Mouse (Mus musculus) left cerebral cortex, postnatal 36 days (tissue): Measurements from ENCODE around the gene Elmo2. TPM values are rescaled to one million over a fixed set of nuclear protein-coding genes. Genes with fewer than 3 reads are reported as not detected.

Experiments
- DNase-seq, 2 experiments: peaks; one replicate each; pipeline ENCODE4 v3.0.0; 2021 to 2022; ENCODE audit warnings: low spot score in 2 of 2, mixed read lengths in 1 of 2
- intact Hi-C: fragments of 180-260 bp; cut with DNase I; formaldehyde crosslinking; loops from one replicate; pipeline ENCODE4 v1.15.1; 2025
- total RNA-seq, 2 experiments: library from RNA; stranded (reverse); gene quantifications; 2 replicates each; pipeline ENCODE4 v1.2.3; 2021

Elmo2 gene
- total RNA-seq, 2 experiments from 2014 or later: 160 to 161 TPM

DNA sequence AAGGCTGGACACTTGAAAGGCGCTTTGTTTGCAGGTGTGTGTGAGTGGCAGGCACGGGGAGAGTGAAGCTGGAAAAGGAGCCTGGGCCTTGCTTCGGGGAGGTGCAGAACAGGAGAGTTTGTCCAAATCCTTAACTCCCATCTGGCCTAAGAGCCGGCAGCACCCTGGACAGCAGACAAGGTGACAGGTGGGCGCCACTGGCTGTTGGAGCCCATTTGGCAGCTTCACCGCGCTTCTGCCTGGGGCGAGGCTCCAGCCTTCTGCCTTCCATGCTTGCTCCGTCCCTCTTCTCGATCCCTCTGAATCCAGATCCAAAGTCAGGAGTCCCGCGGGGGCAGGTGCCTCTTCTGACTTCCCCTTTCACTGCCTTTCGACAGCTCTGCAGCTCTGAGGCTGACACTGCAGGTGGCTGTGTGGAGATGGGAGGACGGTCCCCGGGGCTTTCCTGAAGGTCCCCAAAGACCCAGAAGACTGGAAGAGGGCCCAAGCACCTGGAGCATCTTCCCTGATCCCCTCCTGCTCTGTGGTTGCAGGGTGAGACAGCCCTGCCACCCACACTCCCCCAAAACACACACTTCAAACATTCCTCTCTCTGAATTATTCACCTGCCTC, 86.6 kb downstream of the Elmo2 start:
- intact Hi-C loops: loop anchor here (5.0 kb wide), 1 partner anchor 33 kb away; no protein-coding TSS in a partner anchor
- no peak for DNase-seq

DNA sequence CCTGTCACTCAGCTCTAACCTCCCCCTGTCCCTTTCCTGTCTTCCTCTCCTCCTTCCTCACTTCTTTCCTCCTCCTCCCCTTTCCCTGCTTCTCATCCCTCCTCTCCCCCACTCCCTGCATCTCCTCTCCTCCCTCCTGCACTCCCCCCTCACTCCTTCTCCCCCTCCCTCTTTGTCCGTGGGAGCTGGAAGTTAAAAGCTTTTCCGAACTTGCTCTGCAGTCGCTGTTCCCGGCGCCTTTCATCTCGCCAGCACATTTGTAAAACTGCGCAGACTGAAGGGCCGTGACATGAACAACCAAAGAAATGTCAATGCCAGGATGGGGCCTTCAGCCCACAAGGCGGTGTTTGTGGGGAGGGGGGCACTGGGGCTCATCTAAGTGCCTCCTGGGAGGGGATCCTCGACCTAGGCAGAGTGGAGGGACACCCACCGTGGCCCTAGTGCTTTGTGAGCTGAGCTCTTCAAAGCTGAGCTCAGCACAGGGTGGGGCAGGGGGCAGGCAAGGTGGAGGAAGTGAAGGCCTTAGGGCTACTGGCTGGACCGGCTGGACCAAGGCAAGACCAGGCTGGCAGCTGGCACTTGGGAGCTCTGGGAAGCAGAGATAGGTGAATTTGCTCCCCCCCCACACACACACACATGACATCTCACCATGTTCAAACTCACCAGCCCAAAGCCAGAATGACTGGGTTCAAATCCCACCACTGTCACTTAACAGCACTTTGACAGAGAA, 87.7 kb downstream of the Elmo2 start:
- intact Hi-C loops: loop anchor here (5.0 kb wide), 1 partner anchor 34 kb away; no protein-coding TSS in a partner anchor
- DNase-seq: no peak

Other genes with a start within 250 kb of the Elmo2 start
- not detected for gene 1700025C18Rik, start 235.7 kb downstream of the Elmo2 start, total RNA-seq
- 10 to 100 TPM; 50.3 to 58.7 TPM for gene Cdh22, start 91.6 kb downstream of the Elmo2 start, total RNA-seq
- gene Slc35c2, start 38.6 kb downstream of the Elmo2 start, total RNA-seq: 10 to 100 TPM; 52.9 to 56.8 TPM
- not detected for gene Zfp663, start 42.2 kb upstream of the Elmo2 start, total RNA-seq
- 10 to 100 TPM; 13.2 to 15.4 TPM for gene Zfp334, start 61.8 kb upstream of the Elmo2 start, total RNA-seq
- gene Ocstamp, start 73.9 kb upstream of the Elmo2 start, total RNA-seq: not detected
- 10 to 100 TPM; 14.1 to 17.0 TPM for gene Slc13a3, start 146.8 kb upstream of the Elmo2 start, total RNA-seq
- gene Trp53rka, start 166.8 kb upstream of the Elmo2 start, total RNA-seq: 10 to 100 TPM; 17.5 to 22.8 TPM
- gene Slc2a10, start 177.3 kb upstream of the Elmo2 start, total RNA-seq: under 1 TPM; 0.54 to 0.88 TPM